Mouse (Mus musculus) midbrain, postnatal 0 days (tissue): ENCODE results near the gene Itpka. TPM values are rescaled to one million over a fixed set of nuclear protein-coding genes. Genes with fewer than 3 reads are reported as not detected.

Experiments
- ATAC-seq: fragments of 200-750 bp; cut with Nextera tagmentation; 2 replicates; pipeline ENCODE4 v1.8.0; 2017; ENCODE audit warnings: moderate number of reproducible peaks, mild to moderate bottlenecking, moderate TSS enrichment, moderate library complexity; ENCODE audit not compliant: low FRiP score
- DNase-seq: peaks from one replicate; pipeline ENCODE4 v3.0.0-alpha.2; 2015; ENCODE audit warnings: low spot score
- H3K27ac ChIP-seq: fragments of 300-500 bp; sonication (generic); 2 replicates; pipeline ENCODE4 v1.5.1; 2014; ENCODE audit warnings: low read depth, mild to moderate bottlenecking, low read length, mixed read lengths
- H3K27me3 ChIP-seq: fragments of 300-500 bp; sonication (generic); 2 replicates; pipeline ENCODE4 v1.6.1; 2014; ENCODE audit warnings: low read length, control low read depth, mixed read lengths; ENCODE audit not compliant: insufficient read depth
- H3K36me3 ChIP-seq: fragments of 300-500 bp; sonication (generic); 2 replicates; pipeline ENCODE4 v1.6.1; 2014; ENCODE audit warnings: low read length, control low read depth, mixed read lengths; ENCODE audit not compliant: insufficient read depth
- H3K4me1 ChIP-seq: fragments of 300-500 bp; sonication (generic); 2 replicates; pipeline ENCODE4 v1.6.1; 2014; ENCODE audit warnings: mild to moderate bottlenecking, control low read depth, antibody characterized with exemption, low read length, mixed read lengths; ENCODE audit not compliant: insufficient read depth
- H3K4me2 ChIP-seq: fragments of 300-500 bp; sonication (generic); 2 replicates; pipeline ENCODE4 v1.6.1; 2014; ENCODE audit warnings: low read depth, mild to moderate bottlenecking, low read length, mixed read lengths; ENCODE audit not compliant: poor library complexity, severe bottlenecking
- H3K4me3 ChIP-seq: fragments of 300-500 bp; sonication (generic); 2 replicates; pipeline ENCODE4 v1.5.1; 2014; ENCODE audit warnings: low read depth, mild to moderate bottlenecking, low read length, moderate library complexity
- H3K9ac ChIP-seq: fragments of 300-500 bp; sonication (generic); replicated peaks from 2 replicates; pipeline ENCODE4 v1.6.1; 2014; ENCODE audit warnings: mild to moderate bottlenecking, low read length, moderate library complexity, mixed read lengths; ENCODE audit not compliant: poor library complexity, severe bottlenecking
- H3K9me3 ChIP-seq: fragments of 300-500 bp; sonication (generic); 2 replicates; pipeline ENCODE4 v1.6.1; 2016; ENCODE audit warnings: low read length, control low read depth
- CTCF ChIP-seq: IDR thresholded peaks from 2 replicates; pipeline ENCODE4 v1.5.1; 2016; ENCODE audit warnings: antibody characterized with exemption, mild to moderate bottlenecking
- WGBS: fragments of 180-500 bp; shearing (Covaris S2); extraction: QIAGEN DNeasy Blood & Tissue Kit; methylation state at CpG from one replicate; pipeline ENCODE4 v1.1.7; 2014; 5-methylcytosine and 5-hydroxymethylcytosine counted together
- polyA plus RNA-seq: library from polyadenylated mRNA; unstranded; fragments of >200 nt; fragmentation: Nextera tagmentation; extraction: Ambion mirVana; gene quantifications from 2 replicates; pipeline ENCODE4 v1.2.1, GENCODE M21; 2015
- total RNA-seq: library from RNA; depleted of rRNA; stranded (reverse); fragments of >200 nt; gene quantifications from 2 replicates; pipeline ENCODE4 v1.2.3, GENCODE M21; 2014

The Itpka gene
- total and polyA plus RNA-seq, 2 experiments from 2014 or later, result 0.57 to 3.4 TPM

GRCm38 (mm10) chr2:119737124-119737523 is 5.0 kb upstream of the Itpka start:
- TF ChIP-seq CTCF, result no peak
- Histone ChIP-seq H3K4me1 (peaks cover 5% of the 10 kb centered on the region; the same call in 1 of the 2 replicates), H3K4me2 (no peak overlapping the region), H3K27ac (no peak overlapping the region), H3K9ac (no peak overlapping the region), H3K9me3 (no peaks in the 10 kb centered on the region), H3K27me3 (peaks cover 19% of the 10 kb centered on the region), H3K4me3 (no peak overlapping the region), H3K36me3 (peaks cover 20% of the 10 kb centered on the region)
- no peak for ATAC-seq
- 20% methylated on average over 12 of the region's 12 CpGs for WGBS
- no peak for DNase-seq

GRCm38 (mm10) chr2:119740567-119740966 is 1.6 kb upstream of the Itpka start:
- DNase-seq, result no peak
- H3K4me2 ChIP-seq, result no peak overlapping the region
- no peak overlapping the region for H3K27ac ChIP-seq
- no peak for TF ChIP-seq CTCF
- H3K4me1 ChIP-seq, result peaks cover 12% of the 10 kb centered on the region; the same call in 1 of the 2 replicates
- H3K4me3 ChIP-seq, result no peak overlapping the region
- no peak overlapping the region for H3K9ac ChIP-seq
- no peak for ATAC-seq
- H3K36me3 ChIP-seq, result 0 out of 2 replicates have a peak, but pooled peaks cover 4% of the 10 kb centered on the region
- peaks cover 45% of the 10 kb centered on the region for H3K27me3 ChIP-seq
- 13% methylated on average over 2 of the region's 2 CpGs for WGBS
- H3K9me3 ChIP-seq, result no peaks in the 10 kb centered on the region

GRCm38 (mm10) chr2:119742461-119743175 is 481 bp downstream of the Itpka start:
- no peak for TF ChIP-seq CTCF
- peak overlapping the region; percentile 47 for H3K4me3 ChIP-seq
- H3K27me3 ChIP-seq, result peaks cover 44% of the 10 kb centered on the region
- ATAC-seq, result peak; percentile 41
- no peak for DNase-seq
- H3K4me2 ChIP-seq, result peak overlapping the region; percentile 80
- H3K9me3 ChIP-seq, result no peaks in the 10 kb centered on the region
- peak overlapping the region; percentile 29; the same call in 1 of the 2 replicates for H3K9ac ChIP-seq
- no peak overlapping the region for H3K27ac ChIP-seq
- 0% methylated on average over 60 of the region's 70 CpGs for WGBS
- H3K36me3 ChIP-seq, result no peaks in the 10 kb centered on the region
- H3K4me1 ChIP-seq, result peaks cover 12% of the 10 kb centered on the region; the same call in 1 of the 2 replicates

- no peak overlapping the region for H3K27ac ChIP-seq
- peaks cover 39% of the 10 kb centered on the region for H3K27me3 ChIP-seq
- H3K4me2 ChIP-seq, result peak overlapping the region; percentile 80
- no peak overlapping the region for H3K9ac ChIP-seq
- ATAC-seq (no peak), DNase-seq (no peak)
- no peak for TF ChIP-seq CTCF
- WGBS, result 7% methylated on average over 28 of the region's 31 CpGs
- H3K4me1 ChIP-seq, result peaks cover 12% of the 10 kb centered on the region; the same call in 1 of the 2 replicates
- peak overlapping the region; percentile 47 for H3K4me3 ChIP-seq
- H3K36me3 ChIP-seq, result no peaks in the 10 kb centered on the region
- no peaks in the 10 kb centered on the region for H3K9me3 ChIP-seq
These were observed 1.2 kb downstream of the Itpka start for GRCm38 (mm10) chr2:119743176-119743807.

GRCm38 (mm10) chr2:119743808-119744162 is 1.6 kb downstream of the Itpka start:
- Histone ChIP-seq H3K36me3 (no peaks in the 10 kb centered on the region), H3K27me3 (peaks cover 39% of the 10 kb centered on the region), H3K4me1 (peaks cover 12% of the 10 kb centered on the region; the same call in 1 of the 2 replicates), H3K27ac (no peak overlapping the region), H3K4me2 (peak overlapping the region; percentile 29; the same call in 1 of the 2 replicates), H3K4me3 (peak overlapping the region; percentile 13; the same call in 1 of the 2 replicates), H3K9me3 (no peaks in the 10 kb centered on the region), H3K9ac (no peak overlapping the region)
- no peak for TF ChIP-seq CTCF
- DNase-seq (no peak), ATAC-seq (no peak)
- 8% methylated on average over 22 of the region's 22 CpGs for WGBS
